Mouse (Mus musculus) right cerebral cortex, postnatal 25 days (tissue): ENCODE results near the gene Kdr.

Experiments used
- DNase-seq: peaks from one replicate; pipeline ENCODE4 v3.0.0; 2022

The Kdr gene

DNA sequence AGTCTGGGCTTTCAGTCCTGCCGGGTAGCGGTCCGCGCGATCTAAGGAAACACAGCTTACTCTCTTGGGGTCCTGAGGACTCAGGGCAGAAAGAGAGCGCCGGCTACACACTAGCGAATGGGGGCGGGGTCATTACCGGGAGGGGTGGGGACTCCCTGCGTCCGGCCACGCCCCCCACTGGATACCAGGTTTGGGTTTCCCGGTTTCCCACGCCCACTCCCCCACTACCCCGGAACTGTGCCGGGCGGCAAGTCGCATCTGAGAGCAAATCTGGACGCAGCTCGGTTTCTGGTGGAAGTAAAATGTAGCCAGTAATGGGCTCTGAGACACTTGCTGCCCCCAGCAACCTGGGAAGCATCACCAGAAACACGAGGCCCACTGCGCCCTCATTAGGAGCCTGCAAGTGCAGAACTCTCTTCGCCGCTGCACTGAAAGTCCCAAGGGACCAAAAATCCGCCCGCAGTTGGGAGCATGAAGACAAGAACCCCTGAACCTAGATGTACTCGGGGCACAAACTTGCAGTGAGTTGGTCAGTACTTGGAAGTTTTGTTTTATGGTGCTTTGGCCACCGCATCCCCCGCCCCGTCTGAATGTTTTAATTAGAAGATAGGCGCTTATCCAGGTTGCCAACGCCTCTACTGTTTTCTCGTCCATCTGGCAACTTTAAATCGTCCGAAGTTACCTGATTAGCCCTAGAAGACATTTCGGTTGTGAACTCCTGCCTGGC lies at the start of gene Kdr:
Gene Kdr (minus strand): TSS at position 85 of the 727 bp plus-strand sequence.
- peak; percentile 10 for DNase-seq

DNA sequence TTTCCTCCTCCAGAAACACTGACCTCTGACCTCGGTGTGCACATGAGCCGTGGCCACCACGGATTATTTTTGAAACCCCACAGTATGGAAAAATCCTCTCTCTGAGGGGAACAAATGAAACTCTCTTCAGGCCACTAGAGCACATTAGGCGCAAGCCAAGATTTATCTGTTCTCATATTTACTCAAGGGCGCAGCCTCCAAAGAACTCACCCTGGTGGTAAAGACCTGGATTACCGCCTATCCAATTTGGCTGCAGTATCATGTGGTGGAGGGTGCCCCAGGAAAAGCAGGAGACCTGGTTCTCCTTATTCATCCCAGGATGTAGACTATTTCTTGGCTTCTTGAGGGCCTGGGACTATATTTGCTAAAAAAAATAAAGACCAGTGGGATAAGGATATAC lies 48.5 kb upstream of the Kdr start:
- no peak for DNase-seq

DNA sequence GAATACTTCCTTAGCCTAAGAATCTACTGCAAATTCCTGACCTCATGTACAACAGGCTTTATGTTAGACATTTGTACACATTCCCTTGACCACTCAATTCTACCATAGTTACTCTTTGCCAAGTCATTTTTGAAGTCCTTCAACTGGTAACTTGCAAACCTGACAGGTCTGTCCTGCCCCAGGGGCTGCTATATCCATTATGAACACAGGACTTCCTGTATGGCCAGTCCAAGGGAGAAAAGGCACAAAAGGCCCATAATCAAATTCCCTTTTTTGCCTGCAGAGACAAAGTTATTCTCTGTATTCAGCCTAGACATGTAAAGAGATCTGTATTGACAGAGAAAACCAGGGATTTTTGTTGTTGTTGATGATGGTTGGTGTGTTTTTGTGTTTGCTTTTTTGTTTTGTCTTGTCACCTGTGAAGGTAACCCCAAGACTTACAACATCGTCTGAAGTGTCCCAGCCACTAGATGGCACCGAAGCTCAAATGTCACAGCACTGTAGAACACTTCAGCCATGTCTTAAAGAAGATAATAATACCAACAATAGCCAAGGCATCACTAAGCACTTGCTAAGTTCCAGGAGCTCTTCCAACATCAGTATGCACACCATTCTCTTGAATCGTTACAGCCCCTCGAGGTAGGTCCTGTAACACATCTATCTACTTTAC lies 47.9 kb upstream of the Kdr start:
- no peak for DNase-seq

DNA sequence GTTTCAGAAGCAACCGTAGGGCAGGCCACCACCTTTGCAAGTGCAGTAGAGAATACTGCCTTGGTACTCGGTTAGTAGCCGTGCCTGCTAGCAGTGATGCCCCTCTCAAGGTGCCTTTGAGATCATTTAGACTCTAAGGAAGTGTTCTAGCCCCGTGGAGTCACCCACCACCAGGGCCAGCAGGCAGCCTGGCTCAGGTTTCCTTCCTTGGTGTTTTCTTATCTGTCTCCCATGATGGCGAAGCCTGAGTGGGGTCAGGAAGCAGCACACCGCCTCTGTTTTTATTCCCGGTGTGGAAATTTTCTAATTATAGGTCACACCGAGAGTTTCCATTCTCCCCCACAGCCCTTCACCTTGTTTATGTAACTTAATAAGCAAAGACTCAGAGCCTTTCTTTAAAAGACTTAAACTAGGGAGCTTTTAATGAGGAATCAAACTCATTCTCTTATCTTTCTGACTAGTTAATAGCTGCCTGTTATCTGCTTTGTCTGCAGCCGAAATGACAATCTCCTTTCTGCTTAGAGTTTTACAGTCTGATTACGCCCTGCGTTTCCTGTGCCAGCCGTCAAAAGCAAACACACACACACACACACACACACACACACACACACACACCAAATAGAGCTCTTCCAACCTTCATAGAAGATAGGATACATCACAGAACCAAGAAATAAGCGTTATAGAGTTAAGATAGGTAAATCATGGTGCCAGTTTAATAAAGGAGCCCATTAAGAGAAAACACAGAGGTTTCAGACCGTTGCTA lies 44.9 kb upstream of the Kdr start:
- no peak for DNase-seq

DNA sequence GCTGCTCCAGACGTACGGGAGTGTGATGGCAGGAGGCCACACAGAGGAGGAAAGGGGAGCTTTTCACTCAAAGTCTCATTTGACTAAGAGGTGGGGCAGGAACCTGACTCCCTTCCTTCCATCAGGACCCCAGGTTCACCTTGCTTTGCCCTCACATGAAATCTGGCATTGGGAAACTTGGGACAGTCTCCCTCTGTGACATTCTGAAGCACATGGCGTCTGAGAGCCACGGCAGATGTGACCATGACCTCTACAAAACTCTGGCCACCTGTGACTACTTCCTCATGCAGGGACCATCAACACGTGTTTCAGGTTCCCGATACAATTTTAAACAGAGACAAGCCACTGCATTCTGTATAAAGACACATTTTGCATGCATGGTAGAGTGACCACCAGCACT lies 44.2 kb upstream of the Kdr start:
- no peak for DNase-seq

DNA sequence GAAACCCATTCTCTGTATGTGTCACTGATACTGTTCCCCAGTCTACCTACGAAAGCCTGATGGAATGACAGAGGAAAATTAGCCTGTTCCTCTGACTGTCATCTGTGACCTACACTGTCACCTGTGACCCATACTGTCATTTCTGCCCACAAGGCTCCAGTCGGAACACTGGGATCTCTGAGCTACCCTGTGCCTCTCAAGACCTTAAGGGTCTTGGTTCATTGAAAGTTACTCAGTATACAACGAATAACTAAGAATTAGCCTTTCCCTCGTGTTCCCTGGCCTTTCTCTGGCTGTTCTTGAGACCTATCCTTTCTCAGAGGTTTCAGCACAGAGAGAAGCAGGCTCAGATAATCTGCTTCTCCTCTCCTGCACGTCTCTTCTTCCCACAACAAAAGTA lies 40.1 kb upstream of the Kdr start:
- no peak for DNase-seq

DNA sequence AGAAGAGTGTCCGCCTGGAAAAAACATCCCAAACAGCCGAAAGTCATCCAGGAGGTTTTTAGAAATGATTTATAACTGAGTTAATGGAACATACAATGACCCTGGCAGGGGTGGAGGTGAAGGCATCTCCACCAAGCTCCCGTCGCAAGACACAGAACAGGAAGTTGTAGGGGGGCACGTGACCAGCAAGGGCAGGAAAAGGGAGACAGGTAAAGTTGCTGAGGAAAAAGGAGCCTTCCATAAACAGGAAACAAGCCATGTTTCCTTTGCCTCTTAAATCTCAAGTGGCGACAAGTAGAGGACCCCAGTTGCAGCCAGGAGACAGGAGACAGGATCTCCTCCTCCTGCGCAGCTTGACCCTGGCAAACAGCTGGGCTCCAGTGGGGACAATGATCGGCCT lies 37.8 kb upstream of the Kdr start:
- no peak for DNase-seq

DNA sequence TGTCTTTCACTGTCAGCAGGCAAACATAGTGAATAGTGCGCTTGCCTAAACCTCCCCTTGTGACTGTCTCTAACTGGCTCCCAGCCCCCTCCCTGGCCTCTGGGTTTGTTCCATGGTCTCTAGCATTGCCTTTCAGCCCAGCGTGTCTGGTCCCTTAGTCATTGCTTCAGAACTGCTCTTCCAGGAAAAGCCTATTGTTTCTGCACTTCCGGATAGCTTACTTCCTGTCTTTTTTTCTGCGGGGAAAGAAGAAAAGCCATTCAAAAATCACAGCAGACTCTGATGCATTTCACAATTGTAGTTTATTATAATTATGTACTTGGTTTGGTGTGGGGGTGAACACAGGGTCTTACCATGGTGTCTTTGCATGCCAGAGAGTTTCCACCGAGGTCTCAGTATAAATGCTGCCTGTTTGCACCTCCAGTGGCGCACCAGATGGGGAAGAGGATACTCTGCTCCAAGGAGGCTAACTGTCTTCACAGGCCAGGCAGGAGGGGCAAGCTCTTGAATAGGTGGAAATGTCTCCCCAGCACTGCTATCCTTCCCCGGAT lies 35.7 kb upstream of the Kdr start:
- DNase-seq = no peak

DNA sequence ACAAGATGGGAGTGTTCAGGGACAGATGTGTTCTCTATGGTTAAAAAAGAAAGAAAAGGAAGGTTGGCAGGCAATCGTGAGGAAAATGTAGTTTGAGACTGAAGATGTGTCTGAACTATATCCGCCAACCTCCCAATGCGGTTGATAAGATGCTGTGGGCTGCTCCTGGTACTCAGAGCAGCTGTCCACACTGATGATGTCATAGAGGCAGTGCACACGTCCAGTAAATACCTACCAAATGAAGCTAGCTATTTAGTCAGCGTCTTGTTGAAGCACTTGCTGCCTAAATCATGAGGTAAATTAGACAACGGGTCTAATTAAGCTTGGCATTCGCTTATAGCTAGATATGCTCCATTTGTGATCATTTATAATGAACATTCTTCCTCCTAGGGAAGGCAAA lies 28.1 kb upstream of the Kdr start:
- DNase-seq = no peak

DNA sequence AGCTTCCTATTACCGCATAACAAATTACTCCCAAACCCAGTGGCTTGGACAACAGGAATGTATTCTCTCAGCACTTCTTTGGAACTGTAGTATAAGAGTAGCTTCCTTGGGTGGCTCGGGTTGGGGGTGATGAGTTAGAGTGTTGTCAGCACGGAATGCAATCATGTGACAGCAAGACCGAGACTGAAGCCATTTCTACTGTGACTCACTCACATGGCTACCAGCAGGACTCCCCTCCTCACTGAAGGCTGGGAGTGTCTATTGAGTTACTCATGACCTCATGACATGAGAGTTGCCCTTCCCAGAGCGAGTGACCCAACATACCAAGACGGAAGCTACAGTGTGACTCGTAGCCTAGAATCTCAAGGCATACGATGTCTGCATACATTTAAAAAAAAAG lies 12.0 kb upstream of the Kdr start:
- no peak for DNase-seq

DNA sequence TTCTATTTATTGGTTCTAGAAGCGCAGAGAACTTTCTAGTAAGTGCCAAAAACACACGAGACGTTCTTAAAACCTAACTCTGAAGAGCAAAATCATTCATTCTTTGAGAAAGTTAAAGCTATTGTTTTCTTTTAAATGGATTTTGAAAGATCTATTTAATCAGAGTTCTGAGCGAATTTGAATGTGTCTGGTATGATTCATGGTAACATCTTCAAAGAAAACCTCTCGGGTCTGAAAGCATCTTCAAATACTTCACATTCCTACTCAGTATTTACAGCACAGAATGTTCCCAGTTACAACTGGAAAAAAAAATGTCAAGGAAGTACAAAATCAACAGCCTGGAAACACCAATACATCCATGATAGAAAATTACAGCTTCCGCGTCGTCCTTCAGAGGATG lies 9.3 kb upstream of the Kdr start:
- DNase-seq = no peak

DNA sequence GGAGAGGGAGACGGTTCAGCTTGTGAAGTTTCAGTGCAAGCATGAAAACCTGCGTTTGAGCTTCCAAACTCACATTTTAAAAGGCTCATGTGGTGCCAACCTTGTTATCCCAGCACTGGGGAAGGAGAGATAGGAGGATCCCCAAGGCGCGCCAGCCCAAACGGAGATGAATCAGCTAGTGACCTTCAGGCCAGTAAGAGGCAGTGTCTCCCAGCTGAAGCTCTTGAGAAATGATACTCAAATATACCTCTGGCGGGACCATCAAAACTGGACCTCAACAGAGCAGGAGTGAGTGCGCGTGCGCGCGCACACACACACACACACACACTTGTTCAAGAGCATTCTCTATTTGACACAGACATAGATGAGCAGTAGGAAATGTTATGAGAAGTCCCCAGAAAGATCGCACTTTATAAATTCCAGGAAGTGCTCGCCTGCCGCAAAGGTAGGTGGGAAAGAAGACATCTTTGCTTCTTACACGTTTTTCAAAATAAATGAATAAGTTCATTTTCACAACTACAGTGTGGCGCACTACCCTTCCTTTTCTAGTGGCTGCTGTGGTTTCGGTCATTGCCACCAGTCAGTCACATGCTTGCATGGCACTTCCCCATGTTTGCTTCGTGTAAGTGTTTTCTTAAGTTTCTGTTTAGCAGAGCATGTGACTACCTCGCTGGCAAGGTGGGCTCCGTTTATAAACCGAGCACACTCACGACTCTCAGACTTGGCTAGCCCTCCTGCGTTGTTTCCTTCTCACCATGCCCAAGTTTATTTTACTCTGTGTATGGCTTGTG lies 2.5 kb upstream of the Kdr start:
- no peak for DNase-seq

DNA sequence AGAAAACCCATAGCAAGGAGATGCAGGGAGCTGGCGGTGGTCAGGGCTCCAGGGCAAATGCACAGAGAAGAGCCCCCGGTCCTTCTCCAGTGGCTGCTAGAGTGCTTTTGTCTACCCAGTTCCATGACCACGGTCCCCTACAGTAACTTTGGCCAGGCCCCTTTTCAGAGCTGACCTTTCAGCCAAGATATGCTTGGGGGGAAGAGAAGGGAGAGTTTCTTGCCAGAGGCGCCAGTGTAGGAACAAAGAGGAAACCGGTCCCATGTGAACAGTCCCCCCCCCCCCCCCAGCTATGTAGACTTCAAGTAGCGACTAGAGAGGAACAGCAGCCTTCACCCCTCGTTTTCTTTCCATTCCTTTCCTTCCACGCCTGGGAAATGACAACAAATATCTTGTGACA lies 850 bp upstream of the Kdr start:
- DNase-seq = no peak

DNA sequence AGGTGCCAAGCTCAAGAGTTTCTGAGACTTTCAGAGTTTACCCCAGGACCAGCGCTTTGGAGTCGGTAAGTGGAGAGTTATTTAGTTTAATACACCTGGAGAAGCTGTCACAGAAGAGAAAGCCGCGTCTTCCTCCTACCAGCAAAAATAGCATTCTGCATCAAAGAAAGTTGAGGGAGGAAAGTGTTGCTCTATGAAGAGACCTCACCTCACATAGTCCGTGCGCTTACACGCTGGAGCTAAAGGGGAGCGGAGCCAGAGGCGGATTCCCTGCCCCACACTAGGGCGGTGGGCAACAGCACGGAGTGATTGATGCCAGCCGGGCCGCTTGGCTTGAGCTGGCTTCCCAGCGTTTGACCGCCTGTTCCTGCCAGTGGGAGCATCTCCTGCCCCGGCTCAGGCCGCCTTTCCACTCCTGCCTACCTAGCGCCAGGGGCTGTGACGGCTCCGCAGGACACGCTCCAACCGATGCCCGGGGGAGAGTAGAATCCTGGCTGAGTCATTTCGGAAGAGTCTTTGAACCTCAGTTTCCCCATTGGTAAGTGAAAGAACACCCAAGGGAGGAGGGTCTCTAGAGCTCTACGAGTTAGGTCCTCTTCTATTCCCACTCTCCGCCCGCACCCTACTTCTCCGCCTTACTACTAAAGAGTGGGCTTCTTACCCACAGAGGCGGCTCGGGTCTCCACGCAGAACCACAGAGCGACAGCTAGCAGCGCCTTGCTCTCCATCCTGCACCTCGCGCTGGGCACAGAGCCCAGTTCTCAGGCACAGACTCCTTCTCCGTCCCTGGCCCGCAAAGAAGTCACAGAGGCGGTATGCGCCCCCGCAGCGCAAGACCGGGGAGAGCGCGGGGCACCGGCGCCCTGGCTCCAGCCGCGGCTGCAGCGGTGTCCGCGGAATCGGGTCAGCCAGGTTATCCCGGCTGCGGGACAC lies 551 bp downstream of the Kdr start:
- peak; percentile 15 for DNase-seq

DNA sequence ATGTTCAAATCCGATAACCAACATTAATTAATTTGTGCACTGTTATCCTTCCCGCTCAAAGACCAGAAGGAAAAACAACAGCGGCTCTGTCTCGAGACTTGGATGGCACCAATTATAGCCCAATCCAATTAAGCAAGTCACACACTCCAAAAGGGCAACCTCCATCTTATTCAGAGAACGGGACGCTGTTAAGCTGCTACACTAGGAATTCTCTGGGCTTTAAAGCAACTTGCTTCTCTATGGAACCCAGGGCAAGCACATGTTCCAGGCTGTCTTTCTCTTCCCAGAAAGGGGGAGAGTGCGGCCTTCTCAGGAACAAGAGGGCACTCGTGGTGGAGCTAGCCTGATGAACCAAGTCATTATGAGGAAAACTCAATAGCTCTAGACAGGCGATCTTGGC lies 1.6 kb downstream of the Kdr start:
- no peak for DNase-seq

DNA sequence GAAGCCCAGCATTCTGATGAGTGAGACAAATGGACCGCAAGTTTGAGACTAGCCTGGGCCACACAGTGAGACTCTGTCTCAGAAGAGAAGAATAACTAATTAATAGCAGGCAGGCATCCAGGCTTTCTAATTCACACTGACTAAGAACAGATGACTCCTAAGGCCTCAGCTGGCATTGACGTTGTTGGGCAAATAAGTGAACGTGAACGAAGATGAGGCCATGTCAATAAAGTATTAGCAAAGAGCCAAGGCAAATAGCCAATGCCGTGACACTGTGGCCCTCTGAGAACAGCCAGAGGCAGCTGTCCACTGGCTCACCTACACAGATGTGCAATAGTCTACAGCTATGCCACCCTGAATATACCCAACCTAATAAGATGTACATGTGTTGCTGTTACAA lies 2.9 kb downstream of the Kdr start:
- DNase-seq = no peak

DNA sequence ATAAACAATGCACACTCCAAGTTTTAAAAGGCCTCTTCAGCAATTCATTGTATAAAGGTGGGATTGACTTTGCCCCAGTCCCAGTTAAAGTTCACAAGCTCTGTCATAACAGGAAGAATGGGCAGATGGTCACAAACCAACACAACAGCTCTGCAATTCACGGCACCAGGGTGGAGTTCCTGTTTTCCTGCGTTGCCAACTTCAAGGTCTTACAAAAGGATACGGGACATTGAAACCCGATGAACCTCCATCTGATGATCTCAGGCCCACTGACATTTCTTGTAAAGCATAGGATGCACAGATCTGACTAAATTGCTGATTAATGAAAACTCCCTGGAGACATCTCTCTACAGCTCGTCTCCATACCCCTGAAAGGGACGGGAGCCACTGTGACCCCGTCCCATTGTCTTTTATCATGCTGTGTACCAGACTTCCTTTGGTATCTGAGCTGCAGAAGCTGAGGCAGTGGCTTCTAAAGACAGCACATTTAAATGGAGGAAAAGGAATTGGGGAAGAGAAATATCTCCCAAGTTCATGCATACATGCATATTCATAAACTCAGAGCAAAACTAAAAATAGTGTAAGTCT lies 3.6 kb downstream of the Kdr start:
- no peak for DNase-seq

DNA sequence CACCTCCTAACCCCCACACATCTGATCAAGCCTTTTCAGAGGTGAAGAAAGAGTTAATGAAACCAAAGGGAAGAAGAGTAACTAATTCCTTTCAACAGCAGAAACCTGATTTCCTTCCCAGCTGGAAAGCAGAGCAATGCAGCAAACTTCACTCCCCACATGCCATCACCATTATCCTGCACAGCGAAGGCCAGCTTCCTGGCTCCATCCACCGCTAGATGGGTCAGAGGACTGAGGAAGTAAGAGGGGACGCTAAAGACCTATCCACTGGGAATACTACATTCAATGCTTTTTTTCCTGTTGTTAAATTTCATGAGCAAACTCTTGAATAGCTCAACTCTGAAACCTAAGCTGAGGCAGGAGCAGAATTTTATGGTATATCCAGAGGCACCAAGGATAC lies 8.4 kb downstream of the Kdr start:
- no peak for DNase-seq

DNA sequence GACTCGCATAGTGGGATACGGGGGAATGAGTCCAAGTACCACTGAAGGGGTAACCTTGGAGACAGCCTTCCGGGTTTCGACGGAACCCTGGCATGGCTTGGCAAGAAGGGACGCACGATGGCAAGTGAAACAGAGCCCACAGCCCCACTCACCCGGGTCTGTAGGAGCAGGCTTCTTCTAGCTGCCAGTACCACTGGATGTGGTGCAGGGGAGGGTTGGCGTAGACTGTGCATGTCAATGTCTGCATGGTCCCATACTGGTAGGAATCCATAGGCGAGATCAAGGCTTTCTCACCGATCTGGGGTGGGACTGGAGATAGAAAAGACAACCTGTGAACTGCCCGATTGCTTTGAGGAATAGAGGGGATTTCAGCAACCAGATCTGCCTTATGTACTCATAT lies 15.7 kb downstream of the Kdr start:
- no peak for DNase-seq

DNA sequence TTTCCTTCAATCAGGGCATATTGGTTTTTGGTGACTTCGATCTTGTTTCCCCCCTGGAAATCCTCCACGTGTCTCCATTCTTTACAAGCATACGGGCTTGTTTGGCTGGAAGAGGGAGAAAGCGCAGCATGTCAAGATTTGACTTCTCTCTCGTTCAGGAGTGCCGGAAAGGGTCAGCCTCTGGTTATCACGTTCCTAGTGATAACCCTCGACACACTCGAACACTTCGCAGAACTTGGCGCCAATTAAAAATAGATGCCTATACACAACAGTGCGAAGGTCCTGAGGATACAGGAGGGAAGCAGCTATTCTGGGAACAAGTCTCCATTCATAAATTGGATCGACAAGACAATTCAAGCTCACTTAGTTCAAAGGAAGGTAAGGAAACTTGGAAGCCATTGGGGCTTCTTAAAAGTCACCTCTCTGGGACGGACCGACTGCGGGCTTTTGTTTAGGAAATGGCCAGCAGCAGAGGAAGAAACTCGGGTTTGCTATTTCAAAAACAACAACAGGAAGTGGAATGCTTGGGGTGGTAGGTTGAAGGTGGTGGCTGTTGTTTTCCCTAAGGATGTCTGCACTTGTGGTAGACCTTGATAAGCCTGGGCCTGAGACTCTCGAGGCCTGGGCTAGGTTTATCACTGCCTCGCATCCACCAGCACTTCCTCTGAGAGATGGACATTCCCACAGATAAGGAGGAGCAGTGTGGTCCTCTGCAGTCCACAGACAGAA lies 16.4 kb downstream of the Kdr start:
- DNase-seq = no peak

DNA sequence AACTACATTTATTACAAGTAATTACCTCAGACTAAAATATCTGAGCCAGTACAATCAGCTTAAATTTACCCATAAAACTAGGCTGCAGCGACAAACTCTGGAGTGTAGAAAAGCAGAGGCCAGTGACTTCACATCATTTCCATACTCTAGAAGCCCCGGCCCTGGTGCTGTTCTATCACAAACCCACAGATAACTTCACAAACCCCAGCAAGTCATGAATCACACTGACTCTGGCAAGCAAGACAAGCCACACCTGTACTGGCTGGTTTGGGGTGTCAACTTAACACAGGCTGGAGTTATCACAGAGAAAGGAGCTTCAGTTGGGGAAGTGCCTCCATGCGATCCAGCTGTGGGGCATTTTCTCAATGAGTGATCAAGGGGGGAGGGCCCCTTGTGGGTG lies 18.4 kb downstream of the Kdr start:
- no peak for DNase-seq
